Mouse (Mus musculus) right cerebral cortex, postnatal 25 days (tissue): ENCODE measurements around the gene Fam83e.
A peak's percentile ranks its signal among the peaks of the same experiment; 100 is the strongest.

ENCODE experiments used
- DNase-seq: peaks from one replicate; pipeline ENCODE4 v3.0.0; 2022

Fam83e gene

DNA sequence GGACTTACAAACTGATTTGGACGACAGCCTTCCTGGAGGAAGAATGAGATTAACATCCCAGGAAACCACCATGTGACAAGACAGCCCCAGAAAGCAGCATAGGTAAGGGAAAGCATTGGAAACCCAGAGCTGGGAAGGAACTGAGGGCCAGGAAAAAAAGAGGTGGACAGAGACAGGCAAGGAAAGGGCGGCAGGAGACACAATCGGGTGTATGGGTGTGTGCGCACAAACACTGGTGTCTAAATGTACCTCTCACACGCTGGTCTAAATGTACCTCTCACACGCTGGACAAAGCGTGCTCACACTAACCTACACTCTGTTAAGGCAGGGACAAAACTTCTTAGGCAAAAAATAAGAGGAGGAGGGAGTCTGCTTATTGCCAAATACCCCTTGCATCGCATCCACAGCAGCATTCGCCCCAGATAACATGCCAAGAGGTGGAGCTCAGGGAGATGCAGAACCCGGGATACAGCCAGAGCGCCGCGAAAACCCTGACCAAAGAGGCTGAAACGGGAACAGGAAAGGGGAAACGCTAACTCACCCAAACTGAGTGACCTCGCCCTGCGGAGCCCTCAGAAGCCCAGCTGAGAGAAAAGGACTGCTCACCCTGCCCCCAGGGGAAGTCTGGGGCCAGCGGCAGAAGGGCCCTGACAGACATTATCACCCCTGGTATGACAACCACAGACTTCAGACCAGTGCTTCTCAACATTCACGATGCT lies 5.1 kb upstream of the Fam83e start:
- DNase-seq: no peak

GRCm38 (mm10) chr7:45716460-45716857 lies 4.6 kb upstream of the Fam83e start:
- no peak for DNase-seq

DNA sequence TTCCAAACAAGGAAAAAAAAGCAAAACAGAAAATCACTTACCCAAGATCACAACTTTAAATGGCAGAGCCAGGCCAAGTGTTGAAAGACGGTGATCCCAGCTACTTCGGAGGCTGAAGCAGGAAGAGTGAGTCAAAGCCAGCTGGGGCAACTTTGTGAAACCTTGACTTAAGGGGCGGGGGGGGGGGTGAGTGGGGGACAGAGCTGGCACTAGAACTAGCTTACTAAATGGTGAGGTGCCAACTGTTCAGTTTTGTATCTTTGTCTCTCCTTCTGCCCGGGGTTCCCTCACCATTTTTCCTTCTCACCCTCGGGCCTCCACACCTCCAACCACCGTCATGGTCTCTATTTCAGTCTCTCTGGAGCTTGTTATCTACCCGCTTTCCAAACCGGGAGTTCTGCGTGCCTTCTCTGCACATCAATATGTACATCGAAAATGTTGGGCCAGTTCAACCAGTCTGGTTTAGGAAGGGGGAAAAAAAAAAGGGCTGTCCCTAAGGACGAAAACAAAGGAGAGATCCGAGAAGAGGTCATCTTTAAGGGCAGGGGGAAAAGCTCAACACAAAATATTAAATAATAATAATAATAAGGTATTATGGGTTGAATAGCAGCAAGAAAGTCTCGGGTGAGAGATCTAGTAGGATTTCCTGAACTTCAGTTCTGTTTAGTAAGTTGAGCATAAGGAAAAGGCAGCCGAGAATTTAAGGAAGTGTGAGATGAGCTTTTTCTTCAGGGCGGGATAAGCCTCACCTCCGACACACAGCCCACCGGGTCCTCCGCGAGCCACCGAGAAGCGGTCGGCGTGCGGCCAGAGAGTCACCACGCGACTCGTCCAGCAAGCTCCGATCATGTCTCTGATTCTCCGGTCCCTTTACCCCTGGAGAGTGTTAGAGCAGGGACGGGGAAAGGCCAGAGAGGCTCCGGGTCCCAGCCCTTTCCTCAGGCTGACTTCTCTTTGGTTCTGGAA lies 3.8 kb upstream of the Fam83e start:
- DNase-seq: no peak

GRCm38 (mm10) chr7:45717918-45718297 lies 3.1 kb upstream of the Fam83e start, which contains the start of gene Sphk2:
Gene Sphk2, minus strand, starts transcription at chr7:45718002.
- DNase-seq: peak; percentile 97

DNA sequence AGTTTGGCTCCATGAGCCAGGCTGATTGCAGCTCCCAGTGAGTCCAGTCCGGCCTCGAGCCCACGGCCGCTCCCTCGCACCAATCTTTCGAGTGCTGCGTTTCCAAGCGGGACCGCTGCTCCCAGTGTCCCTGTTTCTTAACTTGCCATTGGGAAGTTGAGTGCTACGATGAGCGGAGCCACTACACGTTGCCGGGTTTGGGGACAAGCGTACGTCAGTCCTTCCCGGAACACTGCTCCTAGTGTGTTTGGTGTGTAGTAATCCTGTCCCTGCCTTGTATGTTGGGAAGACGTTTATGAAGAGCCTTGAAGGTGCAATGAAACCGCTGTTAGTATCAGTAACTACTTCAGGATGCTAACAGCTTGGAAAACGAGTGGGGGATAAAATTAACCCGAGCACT lies 2.7 kb upstream of the Fam83e start:
- DNase-seq: no peak

DNA sequence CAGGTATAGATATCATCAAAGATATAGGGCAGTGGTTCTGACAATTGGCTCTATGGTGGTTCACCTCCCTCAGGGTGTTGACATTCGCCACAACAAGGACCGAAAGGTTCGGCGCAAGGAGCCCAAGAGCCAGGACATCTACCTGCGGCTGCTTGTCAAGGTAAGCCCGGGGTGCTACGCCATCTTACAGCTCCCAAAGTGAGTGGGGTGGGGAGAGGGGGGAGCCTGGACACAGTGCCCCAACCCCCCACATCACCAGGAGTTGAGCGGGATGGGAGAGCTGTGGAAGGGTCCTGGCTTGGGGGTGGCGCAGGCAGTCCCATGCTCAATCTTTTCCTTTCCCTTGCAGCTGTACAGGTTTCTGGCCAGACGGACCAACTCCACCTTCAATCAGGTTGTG lies 1.8 kb upstream of the Fam83e start:
- no peak for DNase-seq

GRCm38 (mm10) chr7:45719738-45720412 lies 1.1 kb upstream of the Fam83e start:
- no peak for DNase-seq

DNA sequence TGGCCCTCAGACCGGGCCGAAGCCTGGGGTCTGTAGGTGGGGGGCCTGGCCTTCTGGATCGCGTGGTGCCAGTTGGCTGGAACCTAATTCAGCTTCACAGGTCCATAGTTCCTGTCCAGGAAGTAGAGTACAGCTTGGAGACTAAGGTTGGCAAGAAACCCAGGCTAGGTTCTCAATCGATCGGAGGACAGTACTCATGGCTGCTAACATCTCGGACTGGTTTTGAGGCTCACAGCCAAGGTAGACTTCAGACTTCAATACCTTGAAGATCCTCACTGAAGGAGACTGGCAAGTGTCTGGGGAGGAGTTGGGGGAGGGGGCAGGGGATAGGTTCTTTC lies 191 bp downstream of the Fam83e start:
- no peak for DNase-seq

- no peak for DNase-seq
Observed at GRCm38 (mm10) chr7:45721642-45722347, 783 bp downstream of the Fam83e start.

DNA sequence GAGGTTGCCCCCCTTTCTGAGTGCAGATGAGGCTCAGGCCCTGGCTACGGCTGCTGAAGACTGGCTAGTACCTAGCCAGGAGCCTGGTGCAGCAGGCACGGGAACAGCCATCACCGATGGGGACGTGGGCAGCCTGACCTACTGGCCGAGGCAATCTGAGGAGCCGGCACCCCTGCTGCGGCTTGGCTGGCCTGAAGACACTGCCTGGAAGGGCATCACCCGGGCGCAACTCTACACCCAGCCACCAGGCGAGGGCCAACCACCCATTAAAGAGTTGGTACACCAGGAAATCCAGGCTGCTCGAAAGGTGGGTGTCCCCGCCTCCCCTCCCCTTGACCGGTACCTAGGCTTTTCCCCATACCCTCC lies 1.3 kb downstream of the Fam83e start:
- no peak for DNase-seq

- no peak for DNase-seq
Observed at GRCm38 (mm10) chr7:45723301-45723700, 2.3 kb downstream of the Fam83e start.

DNA sequence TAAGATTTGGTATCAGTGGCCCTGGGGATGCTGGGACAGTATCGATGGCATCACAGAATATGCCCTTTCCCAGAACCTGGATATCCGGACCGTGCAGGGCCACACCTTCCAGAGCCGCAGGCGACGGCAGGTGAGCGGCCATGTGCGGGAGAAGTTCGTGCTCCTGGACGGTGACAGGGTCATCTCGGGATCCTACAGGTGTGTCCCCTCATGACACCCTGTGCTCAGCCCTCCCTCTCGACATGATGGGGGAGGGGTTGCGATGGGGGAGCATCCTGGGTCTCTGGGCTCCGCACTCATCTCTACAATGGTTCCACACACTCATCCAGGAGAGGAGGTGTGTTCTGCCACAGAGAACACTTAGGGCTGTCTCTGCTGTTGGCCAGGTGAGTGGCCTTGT lies 2.8 kb downstream of the Fam83e start:
- no peak for DNase-seq

GRCm38 (mm10) chr7:45725151-45725550 lies 4.1 kb downstream of the Fam83e start:
- no peak for DNase-seq

DNA sequence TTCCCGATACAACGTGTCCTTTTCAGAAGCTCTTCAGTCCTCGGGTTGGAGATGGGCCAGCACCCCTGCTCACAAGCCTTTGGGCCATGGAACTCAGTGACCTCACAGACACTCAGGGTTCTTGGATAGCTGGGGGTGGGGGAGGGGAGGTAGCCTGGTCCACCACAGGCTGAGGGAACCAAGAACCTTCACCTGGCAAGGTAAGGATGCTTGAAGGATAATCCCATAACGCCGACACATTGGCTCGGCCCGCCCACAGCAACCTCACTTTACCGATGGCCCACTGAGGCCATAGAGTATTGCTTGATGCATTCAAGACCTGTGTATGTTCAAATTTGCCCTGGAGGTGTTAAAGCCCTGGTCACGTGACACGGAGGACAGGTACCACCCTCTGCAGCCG lies 4.7 kb downstream of the Fam83e start, which contains the start of gene Spaca4:
Spaca4 (minus strand) TSS at position 101 of the 400 bp plus-strand sequence.
- DNase-seq: no peak

DNA sequence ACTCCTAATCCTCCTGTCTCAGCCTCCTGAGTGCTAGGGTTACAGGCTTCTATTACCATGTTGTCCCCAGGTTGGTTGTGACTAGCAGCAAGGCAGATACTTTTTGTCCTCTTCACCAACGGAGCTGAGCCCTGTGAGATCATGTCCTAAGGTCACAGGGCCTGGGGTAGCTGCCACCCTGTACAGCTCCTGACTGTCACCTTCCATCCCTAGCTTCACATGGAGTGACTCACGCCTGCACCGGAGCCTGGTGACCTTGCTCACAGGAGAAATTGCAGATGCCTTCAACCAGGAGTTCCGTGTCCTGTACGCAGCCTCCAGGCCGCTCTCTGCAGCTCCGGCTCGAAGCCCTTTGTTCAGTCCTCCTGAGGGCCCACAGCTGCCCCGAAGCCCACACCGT lies 5.4 kb downstream of the Fam83e start:
- DNase-seq: no peak

GRCm38 (mm10) chr7:45727625-45728024 lies 6.6 kb downstream of the Fam83e start:
- DNase-seq: no peak

DNA sequence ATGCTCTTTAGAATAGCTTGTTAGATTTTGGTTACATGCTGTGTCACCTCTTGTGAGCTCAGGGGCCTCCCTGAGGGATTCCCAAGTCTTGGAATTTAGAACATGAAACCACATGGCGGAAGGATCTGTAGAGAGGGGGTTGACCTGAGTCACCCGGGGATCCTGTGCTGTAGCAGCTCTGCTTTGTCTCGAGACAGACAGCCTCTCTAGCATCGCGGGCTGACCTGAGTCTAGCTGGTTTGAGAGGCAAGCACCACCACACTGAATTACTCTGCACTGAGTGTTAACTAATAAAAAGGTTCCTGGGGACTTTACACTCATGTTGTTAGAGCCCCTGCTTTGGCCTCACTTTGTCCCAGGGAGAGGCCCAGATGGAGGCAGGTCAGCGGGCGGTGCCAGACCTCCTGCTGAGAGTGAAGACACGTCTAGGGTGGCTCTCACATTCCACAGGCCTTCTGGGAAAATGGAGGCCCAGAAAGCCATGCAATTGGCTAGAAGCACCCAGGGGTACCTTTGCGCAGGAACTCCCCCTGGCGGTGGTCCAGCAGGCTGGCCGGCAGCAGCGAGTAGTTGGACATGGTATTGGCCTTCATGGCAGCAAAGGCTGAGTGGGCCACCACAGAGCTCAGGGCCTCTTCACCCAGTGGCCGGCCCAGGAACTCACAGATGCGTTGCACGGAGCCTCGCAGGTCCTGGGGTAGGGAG lies 9.9 kb downstream of the Fam83e start:
- no peak for DNase-seq

DNA sequence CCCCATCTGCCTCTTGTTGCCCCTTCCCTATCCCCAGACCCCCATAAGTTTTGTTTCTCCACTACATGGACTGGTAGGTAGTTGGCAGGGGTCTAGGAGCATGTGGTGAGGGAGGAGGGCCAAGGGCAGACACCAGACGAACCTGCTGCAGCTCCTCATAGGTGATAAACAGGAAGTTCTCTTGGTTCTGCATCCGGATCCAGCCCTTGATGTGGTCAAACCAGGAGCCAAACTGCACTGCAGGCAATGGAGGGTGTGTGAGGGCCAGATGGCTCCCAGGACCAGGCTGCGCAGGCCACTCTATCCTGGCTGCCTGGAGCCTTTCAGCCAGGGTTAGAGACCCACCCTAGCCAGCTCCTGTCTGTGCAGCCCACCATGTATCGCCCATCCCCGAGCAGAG lies 12.5 kb downstream of the Fam83e start:
- DNase-seq: no peak

DNA sequence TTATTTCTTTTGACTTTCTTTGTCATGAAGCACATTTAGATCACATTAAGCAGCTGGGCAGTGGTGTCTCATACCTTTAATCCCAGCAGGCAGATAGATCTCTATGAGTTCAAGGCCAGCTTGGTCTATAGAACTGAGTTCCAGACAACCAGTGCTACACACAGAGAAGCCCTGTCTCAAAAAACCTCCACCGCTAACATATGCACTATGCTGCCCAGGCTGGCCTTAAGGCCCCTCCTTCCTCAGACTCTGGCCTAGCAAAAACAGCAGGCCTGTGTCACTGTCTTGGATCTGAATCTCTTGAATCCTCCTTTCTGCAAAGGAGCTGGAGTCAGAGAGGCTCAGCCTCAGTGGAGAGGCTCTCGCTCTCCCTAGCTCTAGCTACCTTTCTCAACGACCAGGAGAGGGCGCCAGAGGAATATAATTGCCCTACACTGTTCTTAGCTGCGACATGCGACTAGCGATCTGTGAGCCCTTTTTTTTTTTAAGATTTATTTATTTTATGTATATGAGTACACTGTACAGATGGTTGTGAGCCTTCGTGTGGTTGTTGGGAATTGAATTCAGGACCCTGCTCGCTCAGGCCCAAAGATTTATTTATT lies 18.3 kb downstream of the Fam83e start:
- DNase-seq: peak; percentile 67

GRCm38 (mm10) chr7:45739820-45740219 lies 18.8 kb downstream of the Fam83e start:
- DNase-seq: no peak

DNA sequence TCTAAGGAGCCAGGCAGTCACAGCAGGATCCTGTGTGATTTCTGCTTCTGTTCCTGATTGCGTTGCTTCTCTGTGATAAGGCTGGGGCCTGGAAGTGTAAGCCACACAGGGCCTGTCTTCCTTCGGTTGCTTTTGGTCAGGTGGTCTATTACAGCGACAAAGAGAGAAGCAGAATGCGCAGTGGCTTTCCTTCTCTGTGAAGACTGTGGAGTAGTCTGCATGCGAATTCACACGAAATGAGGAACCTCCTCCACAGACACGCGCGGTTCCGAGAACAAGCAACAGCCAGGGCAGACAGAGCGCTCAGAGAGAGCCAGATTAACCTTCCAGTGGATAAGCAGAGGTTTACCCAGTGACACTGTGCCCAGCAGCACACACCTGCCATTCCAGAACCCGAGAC lies 20.3 kb downstream of the Fam83e start:
- DNase-seq: no peak

GRCm38 (mm10) chr7:45741777-45742176 lies 20.8 kb downstream of the Fam83e start:
- DNase-seq: peak; percentile 49
